Mouse (Mus musculus) layer of hippocampus, adult 2 months (tissue): ENCODE data around the gene Lrrc32. TPM values are rescaled to one million over a fixed set of nuclear protein-coding genes. Genes with fewer than 3 reads are reported as not detected.

Experiments used
- DNase-seq, 2 experiments: peaks; one replicate each; pipeline ENCODE4 v3.0.0; 2022; ENCODE audit warnings: low spot score in 2 of 2
- H3K27ac ChIP-seq: fragments of 200-600 bp; 2 replicates; pipeline ENCODE4 v1.8.1; 2022
- H3K4me3 ChIP-seq: fragments of 200-600 bp; 2 replicates; pipeline ENCODE4 v1.8.1; 2022; ENCODE audit warnings: mild to moderate bottlenecking
- CTCF ChIP-seq: fragments of 200-600 bp; conservative IDR thresholded peaks from 2 replicates; pipeline ENCODE4 v1.8.1; 2022; ENCODE audit warnings: antibody characterized with exemption, mild to moderate bottlenecking, moderate library complexity
- total RNA-seq, 2 experiments: library from RNA; stranded (reverse); gene quantifications; 2 replicates each; pipeline ENCODE4 v1.2.3; 2021

Lrrc32 gene
- total RNA-seq, 2 experiments from 2014 or later: 1.7 to 2.2 TPM

DNA sequence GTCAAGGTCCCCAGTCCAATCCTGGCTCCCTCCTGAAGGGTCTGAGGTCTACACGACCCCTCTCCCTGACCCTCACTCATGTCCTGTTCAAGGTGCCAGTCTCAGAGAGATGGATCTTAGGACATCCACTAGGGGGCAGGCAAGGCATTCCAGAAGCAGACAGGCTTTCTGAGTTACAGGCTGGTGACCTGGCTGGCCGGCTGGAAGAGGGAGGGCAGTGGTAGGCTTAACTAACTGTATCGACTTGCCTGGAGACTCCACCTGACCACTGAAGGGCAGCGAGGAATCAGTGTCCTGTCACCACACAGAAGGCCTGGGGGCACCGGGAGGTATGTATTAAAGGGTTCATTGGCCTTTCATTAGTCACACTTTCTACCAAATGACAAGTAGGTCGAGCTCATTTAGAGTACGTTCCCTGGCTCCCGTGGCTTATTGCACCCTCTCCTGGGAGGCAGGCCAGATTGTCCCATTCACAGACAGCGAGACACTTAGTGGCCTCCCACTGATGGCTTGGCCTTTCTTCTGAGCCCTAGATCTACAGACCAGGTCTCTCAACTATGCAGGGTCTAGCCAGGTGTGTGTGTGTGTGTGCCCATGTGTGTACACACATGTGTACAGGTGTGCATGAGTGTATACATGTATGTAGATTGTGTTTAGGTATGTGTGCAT lies 7.9 kb upstream of the Lrrc32 start:
- no peak overlapping the region for H3K4me3 ChIP-seq
- DNase-seq: peak; percentile 49 to 80
- H3K27ac ChIP-seq: no peak overlapping the region
- TF ChIP-seq CTCF: peak; percentile 99

DNA sequence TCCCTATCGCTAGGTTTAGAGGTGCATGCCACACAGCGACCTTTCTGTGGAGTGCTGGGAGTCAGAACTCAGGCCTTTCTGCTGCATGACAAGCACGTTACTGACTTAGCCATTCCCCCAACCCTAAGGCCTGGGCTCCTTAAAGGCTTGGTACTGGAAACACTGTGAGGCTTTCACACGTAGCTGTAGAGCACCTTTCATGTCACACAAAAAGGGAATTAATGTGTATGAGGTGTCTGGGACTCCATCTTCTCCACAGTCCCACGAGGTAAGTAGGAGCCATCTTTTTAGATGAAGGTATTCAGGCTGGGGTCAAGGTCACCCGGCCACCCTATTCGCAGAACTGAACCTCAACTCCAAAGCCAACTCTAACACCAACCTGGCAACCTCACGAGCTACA lies 7.2 kb upstream of the Lrrc32 start:
- H3K4me3 ChIP-seq: no peak overlapping the region
- no peak for TF ChIP-seq CTCF
- no peak for DNase-seq
- no peak overlapping the region for H3K27ac ChIP-seq

- Histone ChIP-seq H3K4me3 (no peak overlapping the region), H3K27ac (peak overlapping the region; percentile 28; the same call in 1 of the 2 replicates)
- DNase-seq: no peak
- TF ChIP-seq CTCF: no peak
Measured at GRCm38 (mm10) chr7:98482551-98483267, 6.4 kb upstream of the Lrrc32 start.

- Histone ChIP-seq H3K4me3 (no peak overlapping the region), H3K27ac (0 out of 2 replicates have a peak overlapping the region, but pooled peaks have one; percentile 28)
- TF ChIP-seq CTCF: no peak
- no peak for DNase-seq
Measured at GRCm38 (mm10) chr7:98483268-98483607, 5.8 kb upstream of the Lrrc32 start.

DNA sequence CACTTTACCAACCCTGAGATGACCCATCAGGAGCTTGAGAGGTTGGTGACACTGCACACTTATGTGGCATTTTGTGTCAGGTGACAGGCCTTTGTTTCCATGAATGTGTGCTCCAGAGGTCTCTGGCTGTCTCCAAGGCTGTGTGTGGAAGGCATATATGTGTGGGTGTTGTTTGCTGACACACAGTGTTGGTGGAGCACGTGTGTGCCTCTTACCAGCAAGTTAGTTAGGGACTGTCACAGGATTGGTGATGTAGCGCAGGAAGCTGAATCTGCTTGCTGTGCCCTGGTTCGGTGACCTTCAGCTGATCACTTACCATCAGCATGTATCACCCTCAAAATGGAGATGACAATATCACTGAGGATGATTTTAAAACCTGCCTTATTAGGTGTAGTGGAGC lies 4.2 kb upstream of the Lrrc32 start:
- no peak for TF ChIP-seq CTCF
- no peak for DNase-seq
- no peak overlapping the region for H3K4me3 ChIP-seq
- H3K27ac ChIP-seq: no peak overlapping the region

DNA sequence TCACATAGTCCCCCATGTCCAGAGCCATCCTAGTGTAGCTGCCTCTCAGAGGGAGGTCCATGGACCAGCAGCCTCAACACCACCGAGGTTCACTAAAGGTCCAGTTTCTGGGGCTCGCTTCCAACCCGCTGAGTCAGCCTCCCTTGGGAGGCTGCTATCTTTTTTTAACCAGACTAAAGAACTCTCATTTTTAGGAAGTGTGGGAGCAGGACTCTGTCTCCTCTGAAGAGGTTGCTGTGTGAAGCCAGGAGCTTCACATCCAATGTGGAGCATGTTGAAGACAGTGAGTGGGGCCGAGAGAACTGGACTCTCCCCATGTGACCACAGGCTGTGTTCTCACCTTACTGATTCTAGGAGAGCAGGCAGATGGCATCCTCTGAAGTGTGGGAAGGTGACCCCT lies 3.6 kb upstream of the Lrrc32 start:
- no peak overlapping the region for H3K27ac ChIP-seq
- no peak for TF ChIP-seq CTCF
- DNase-seq: no peak
- no peak overlapping the region for H3K4me3 ChIP-seq

- no peak overlapping the region for H3K4me3 ChIP-seq
- DNase-seq: no peak
- TF ChIP-seq CTCF: no peak
- no peak overlapping the region for H3K27ac ChIP-seq
Measured at GRCm38 (mm10) chr7:98486471-98486917, 2.6 kb upstream of the Lrrc32 start.

DNA sequence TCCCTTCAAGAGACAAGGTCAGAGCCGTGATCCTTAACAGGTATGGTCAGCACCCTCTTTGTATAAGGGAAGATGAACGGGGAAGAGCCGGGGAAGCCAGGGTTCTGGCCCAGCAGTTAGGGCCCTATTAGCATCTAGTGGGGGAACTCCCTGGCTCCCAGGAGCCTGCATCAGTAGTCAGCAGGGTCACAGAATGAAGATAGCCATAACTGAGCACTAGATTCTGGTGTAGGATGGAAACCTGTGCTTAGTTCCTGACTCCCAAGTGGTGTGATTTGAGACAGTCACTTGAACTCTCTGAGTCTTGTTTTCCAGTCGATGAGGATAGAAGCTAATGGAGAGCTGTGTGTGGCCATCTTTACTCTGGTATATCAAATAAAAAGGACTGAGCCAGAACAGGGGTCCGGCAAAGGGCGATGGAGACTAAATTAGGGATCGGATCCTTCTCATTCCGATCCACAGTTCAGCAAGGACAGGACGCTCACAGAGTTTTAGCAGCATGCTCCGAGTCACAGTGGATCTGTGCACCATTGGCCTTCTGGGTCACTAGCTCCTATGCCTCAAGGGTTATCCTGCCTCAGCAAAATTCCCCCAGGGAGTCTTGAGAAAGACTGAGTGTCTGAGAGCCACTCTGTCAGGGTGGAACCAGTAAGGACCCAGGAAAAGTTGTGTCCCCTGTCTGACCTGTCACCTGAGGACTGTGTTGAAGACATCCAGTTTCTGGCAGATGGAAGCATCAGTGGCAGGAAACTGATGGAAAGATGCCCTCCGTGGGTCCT lies 1.7 kb upstream of the Lrrc32 start:
- DNase-seq: no peak
- TF ChIP-seq CTCF: no peak
- Histone ChIP-seq H3K4me3 (no peak overlapping the region), H3K27ac (no peak overlapping the region)

DNA sequence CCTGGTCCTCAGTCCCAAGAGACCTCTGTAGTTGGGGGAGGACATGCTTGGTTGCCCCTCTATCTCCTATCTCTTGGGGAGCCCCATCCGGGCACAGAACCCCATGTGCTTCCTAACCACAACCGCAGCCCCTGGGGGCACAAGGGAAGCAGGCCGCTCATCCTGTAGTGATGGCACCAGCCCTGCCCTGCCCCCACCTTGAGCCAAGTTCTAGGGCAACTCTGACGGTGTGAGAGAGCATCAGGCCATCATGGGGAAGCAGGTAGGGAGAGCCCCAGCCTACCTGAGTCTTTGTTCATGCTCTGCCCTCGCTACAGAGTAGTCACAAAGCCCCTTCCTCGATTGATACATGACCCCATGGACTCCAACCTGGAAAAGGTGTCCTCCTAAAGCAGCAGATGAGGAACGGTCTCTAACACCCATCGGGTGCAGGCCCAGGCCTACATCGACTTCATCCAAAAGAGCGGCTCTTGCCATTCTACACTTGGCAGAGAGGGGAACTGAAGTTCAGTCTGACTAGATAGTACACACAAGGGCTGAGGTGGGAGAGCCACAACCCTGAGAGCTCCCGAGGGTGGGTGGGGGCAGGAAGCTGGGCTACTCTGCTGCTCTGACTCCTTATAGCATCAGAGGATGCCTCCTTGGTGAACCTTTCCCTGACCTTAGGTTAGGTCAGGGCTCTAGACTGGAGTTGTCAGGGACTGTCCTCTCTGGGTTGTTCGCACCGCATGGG lies 519 bp upstream of the Lrrc32 start:
- no peak for TF ChIP-seq CTCF
- no peak for DNase-seq
- Histone ChIP-seq H3K27ac (no peak overlapping the region), H3K4me3 (no peak overlapping the region)

DNA sequence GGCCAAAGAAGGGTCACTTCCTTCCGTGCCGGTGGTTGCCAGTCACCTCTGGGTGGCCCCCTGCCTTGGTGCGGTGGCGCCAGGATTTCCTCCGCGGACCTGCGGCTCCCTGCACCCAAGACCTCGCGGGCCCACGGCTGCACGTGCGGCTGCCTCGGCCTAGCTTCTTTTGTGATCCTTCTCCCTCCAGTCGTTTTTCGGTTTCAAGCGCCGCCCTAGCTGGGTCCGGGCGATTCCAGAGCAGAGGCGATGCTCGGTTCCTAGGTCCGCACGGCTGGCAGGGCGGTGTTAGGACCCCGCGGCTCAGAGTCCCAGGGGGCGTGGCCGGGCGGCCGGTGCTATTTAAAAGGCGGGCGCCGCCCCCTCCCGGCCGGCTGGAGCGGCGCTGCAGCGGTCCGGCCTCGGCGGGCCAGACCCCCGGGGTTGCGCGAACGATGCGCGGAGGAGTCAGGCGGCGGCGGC lies 571 bp downstream of the Lrrc32 start:
- TF ChIP-seq CTCF: peak; percentile 67
- peak overlapping the region; percentile 63 for H3K4me3 ChIP-seq

DNA sequence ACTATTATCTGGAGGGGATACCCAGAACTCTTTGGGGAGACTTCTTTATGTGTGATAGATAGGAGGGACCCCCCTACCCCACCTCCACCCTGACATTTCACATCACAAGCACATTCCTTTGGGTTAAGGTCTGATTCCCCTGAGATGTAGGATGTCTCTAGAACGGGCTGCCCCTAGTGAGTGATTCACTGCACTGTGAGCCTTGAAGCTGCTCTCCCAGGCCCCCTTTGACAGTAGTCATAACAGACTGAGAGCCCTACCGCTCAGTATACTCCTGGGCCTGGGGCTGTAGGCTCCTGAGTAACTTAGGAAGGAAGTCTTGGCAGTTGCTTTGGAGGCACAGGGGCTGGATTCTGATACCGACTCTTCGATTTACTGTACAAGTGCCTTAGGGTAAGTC lies 1.2 kb downstream of the Lrrc32 start:
- no peak for TF ChIP-seq CTCF
- Histone ChIP-seq H3K4me3 (peak overlapping the region; percentile 63), H3K27ac (peak overlapping the region; percentile 20; the same call in 1 of the 2 replicates)
- no peak for DNase-seq

More for the DNA sequence above, 571 bp downstream of the Lrrc32 start:
- peak; percentile 37 to 61 for DNase-seq
- peak overlapping the region; percentile 28; the same call in 1 of the 2 replicates for H3K27ac ChIP-seq

DNA sequence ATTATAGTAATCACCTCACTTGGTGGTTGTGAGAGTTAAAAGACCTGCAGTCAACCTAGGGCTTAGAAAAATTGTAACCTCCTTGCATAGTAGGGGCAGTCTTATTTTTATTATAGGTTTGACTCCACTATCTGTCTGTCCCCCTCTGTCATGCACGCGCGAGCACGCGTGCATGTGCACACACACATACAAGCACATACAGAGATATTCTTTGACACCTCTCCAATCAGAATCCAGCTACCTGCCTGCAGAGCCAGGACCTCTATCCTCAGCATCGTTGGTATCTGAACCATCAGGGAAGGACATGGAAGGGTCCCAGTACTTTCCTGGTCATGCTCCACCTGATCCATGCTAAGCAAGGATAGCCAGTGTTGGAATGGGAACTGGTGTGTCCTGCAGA lies 1.8 kb downstream of the Lrrc32 start:
- Histone ChIP-seq H3K27ac (no peak overlapping the region), H3K4me3 (no peak overlapping the region)
- no peak for TF ChIP-seq CTCF
- no peak for DNase-seq
